Mouse (Mus musculus) cerebellum, adult 9-11 months (tissue): Measurements from ENCODE around the gene Mrpl46.

Experiments
- DNase-seq: peaks from one replicate; pipeline ENCODE4 v3.0.0; 2022

Gene Mrpl46

GRCm38 (mm10) chr7:78782639-78783581, at the start of gene Mrpl46, which contains the start of gene Mrps11:
Gene Mrpl46, minus strand, starts transcription at chr7:78783531.
Gene Mrps11, plus strand, starts transcription at chr7:78783119.
- DNase-seq = peak; percentile 86

GRCm38 (mm10) chr7:78827749-78828362, 44.5 kb upstream of the Mrpl46 start:
- no peak for DNase-seq

GRCm38 (mm10) chr7:78826682-78827385, 43.5 kb upstream of the Mrpl46 start:
- DNase-seq = no peak

GRCm38 (mm10) chr7:78818336-78818735, 35.0 kb upstream of the Mrpl46 start:
- DNase-seq = no peak

GRCm38 (mm10) chr7:78814766-78815165, 31.4 kb upstream of the Mrpl46 start:
- DNase-seq = no peak

GRCm38 (mm10) chr7:78813791-78814190, 30.5 kb upstream of the Mrpl46 start:
- DNase-seq = peak; percentile 73

GRCm38 (mm10) chr7:78807192-78807591, 23.9 kb upstream of the Mrpl46 start:
- no peak for DNase-seq

GRCm38 (mm10) chr7:78803841-78804240, 20.5 kb upstream of the Mrpl46 start:
- DNase-seq = no peak

GRCm38 (mm10) chr7:78799730-78800496, 16.6 kb upstream of the Mrpl46 start:
- no peak for DNase-seq

- DNase-seq = no peak
Observed at GRCm38 (mm10) chr7:78797843-78798455, 14.6 kb upstream of the Mrpl46 start.

- no peak for DNase-seq
Observed at GRCm38 (mm10) chr7:78796624-78797023, 13.3 kb upstream of the Mrpl46 start.

GRCm38 (mm10) chr7:78794571-78795092, 11.3 kb upstream of the Mrpl46 start:
- DNase-seq = no peak

GRCm38 (mm10) chr7:78793895-78794570, 10.7 kb upstream of the Mrpl46 start:
- DNase-seq = no peak

- DNase-seq = peak; percentile 57
Observed at GRCm38 (mm10) chr7:78791359-78792222, 8.3 kb upstream of the Mrpl46 start.

GRCm38 (mm10) chr7:78787793-78788380, 4.6 kb upstream of the Mrpl46 start:
- DNase-seq = no peak

GRCm38 (mm10) chr7:78785906-78786305, 2.6 kb upstream of the Mrpl46 start:
- no peak for DNase-seq

GRCm38 (mm10) chr7:78778741-78779140, 4.6 kb downstream of the Mrpl46 start:
- DNase-seq = no peak

- DNase-seq = no peak
Observed at GRCm38 (mm10) chr7:78770936-78771335, 12.4 kb downstream of the Mrpl46 start.

GRCm38 (mm10) chr7:78769075-78769652, 14.2 kb downstream of the Mrpl46 start:
- no peak for DNase-seq
